Mouse (Mus musculus) kidney, adult 18-20 months (tissue): Measurements from ENCODE around the gene Gm11937.
"Not testable (repeated sequence)": the region's sequence is repeated elsewhere in the genome, so short reads cannot be mapped to it uniquely, and the experiment has no call there.

Source experiments
- DNase-seq: peaks from one replicate; pipeline ENCODE4 v3.0.0; 2021

Gene Gm11937

DNA sequence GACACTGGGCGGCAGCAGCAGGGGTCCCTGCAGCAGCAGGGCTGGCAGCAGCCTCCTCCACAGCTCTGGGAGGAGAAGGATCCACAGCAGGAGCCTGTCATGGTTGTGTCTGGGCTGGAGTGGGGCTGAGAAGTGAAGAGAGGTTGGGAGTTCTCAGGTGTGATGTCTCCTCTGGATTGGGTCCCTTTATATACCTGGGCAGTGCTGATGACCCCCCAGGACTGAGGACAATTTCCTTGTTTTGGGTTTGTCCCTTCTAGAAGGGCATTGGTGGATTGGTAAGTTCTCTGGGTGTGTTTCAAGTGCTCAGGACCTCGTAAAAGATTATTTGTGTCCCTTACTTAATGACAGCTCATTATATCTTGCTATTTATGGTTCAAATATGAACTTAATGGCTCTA, at the start of gene Gm11937:
Gene Gm11937, minus strand, starts transcription at position 101 of the 400 bp plus-strand sequence.
- not testable (repeated sequence) for DNase-seq

DNA sequence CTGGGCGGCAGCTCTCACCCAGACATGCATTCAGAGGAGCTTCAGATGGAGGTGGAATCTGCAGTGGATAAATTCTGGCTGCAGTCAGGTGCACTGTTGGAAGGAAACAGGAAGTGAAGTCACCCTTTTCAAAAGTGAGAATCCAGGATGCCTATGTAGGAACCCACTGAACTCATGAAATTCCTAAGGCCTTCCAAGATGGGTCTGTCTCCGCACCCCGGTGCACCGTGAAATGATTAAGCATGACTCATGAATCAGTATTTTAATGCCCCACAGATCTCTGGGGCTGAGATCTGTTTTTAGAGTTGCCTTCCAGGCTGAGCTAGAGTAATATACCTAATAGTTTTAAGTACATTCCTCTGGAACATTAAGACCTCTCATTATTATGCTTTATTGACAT, 49.3 kb upstream of the Gm11937 start:
- DNase-seq, result no peak

DNA sequence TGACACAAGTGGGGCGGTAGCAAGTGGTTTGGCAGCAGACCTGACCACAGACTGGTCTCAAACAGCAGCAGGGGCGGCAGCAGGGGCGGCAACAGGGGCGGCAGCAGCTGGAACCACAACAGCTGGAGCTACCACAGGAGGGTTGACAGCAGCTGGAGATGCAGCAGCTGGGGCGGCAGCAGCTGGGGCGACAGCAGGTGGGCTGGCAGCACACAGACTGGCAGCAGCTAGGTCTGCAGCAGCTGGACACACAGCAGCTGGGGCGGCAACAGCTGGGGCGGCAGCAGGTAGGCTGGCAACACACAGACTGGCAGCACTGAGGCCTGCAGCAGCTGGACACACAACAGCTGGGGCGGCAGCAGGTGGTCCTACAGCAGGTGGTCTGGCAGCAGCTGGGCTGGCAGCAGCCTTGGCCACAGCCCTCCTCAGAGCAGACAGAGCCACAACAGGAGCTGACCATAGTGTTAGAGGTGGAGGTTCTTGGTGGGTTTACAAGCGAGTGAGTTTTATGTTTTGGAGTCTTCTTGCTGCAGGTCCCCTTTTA, 48.5 kb upstream of the Gm11937 start, which contains the start of gene Gm11563:
Gene Gm11563, minus strand, starts transcription at position 494 of the 544 bp plus-strand sequence.
- DNase-seq, result not testable (repeated sequence)

- DNase-seq, result no peak
Observed at GRCm38 (mm10) chr11:99657051-99657450, 47.1 kb upstream of the Gm11937 start.

GRCm38 (mm10) chr11:99650136-99650535, 40.1 kb upstream of the Gm11937 start, which contains the start of gene Gm11555:
Gene Gm11555 (minus strand): TSS chr11:99650236.
- DNase-seq, result no peak

DNA sequence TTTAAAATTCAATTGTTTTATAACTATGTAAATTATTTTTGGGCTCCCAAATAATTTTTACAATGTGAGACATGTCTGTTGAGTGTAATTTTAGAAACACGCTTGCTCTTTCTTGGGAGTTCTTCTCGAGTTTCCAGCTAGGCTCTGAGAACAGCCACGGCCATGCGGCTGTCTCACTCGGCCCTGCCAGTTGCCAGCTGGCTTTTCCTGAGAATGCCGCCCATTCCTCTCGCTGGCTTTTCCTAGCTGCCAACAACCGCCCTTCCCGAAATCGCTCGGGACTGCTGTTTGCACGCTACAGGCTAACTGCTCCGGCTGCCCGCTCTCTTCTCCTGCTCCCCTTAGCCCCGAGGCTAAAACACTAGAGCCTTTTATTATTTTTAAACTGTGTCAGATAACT, 36.5 kb upstream of the Gm11937 start:
- DNase-seq, result no peak

GRCm38 (mm10) chr11:99644351-99644750, 34.4 kb upstream of the Gm11937 start:
- no peak for DNase-seq

DNA sequence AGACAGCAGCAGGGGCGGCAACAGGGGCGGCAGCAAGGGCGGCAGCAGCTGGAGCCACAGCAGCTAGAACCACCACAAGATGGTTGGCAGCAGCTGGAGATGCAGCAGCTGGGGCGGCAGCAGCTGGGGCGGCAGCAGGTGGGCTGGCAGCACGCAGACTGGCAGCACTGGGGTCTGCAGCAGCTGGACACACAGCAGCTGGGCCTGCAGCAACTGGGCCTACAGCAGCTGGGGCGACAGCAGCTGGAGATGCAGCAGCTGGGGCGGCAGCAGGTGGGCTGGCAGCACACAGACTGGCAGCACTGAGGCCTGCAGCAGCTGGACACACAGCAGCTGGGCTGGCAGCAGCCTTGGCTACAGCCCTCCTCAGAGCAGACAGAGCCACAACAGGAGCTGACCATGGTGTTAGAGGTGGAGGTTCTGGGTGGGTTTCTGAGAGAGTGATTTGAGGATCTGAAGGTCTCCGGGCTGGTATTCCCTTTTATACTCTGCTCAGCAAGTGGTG, 33.7 kb upstream of the Gm11937 start, which contains the start of gene Krtap4-7:
Gene Krtap4-7, minus strand, starts transcription at position 455 of the 505 bp plus-strand sequence.
- DNase-seq, result not testable (repeated sequence)

DNA sequence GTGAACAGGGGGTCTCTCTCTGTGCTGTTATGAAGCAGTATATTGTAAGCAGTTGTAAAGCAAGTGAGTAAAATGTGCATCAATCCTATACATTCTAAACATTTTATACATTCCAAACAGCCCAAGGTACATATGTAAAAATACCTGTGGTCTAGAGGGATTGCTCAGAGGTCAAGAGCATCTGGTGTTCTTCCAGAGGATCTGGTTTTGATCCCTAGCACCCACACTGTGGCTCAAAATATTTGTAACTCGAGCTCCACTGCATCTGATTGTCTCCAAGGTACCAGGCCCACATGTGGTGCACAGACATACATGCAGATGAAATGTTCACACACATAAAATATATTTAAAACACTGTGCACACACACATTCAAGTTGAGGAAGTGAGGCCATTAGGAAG, 30.9 kb upstream of the Gm11937 start:
- DNase-seq, result no peak

DNA sequence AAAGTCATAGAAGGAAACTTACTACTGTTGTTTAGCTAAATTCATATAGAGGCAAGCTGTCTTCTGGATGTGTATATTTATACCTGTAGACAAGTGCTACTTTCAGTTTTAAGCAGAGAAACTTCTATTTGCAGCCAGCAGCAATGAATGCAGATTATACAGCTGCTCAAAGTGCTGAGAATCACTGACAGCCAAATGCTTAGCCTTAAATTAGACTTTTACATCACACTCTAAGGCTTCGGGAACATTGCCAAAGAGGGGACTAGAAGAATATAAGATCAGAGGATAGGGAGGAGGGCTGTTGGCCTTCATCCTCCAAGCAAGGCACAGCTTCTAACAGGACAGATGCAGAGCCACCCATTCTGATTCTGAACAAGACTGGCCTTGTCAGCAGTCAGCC, 27.1 kb upstream of the Gm11937 start:
- DNase-seq, result no peak

DNA sequence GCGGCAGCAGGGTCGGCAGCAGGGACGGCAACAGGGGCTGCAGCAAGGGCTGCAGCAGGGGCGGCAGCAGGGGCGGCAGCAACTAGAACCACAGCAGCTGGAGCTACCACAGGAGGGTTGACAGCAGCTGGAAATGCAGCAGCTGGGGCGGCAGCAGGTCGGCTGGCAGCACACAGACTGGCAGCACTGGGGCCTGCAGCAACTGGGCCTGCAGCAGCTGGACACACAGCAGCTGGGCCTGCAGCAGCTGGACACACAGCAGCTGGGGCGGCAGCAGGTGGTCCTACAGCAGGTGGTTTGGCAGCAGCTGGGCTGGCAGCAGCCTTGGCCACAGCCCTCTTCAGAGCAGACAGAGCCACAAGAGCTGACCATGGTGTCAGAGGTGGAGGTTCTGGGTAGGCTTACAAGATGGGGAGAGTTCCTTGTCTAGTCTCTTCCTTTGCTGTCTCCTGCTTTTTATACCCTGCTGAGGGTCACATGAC, 24.7 kb upstream of the Gm11937 start, which contains the start of gene Krtap4-2:
Gene Krtap4-2, minus strand, starts transcription at position 432 of the 482 bp plus-strand sequence.
- DNase-seq, result no peak

DNA sequence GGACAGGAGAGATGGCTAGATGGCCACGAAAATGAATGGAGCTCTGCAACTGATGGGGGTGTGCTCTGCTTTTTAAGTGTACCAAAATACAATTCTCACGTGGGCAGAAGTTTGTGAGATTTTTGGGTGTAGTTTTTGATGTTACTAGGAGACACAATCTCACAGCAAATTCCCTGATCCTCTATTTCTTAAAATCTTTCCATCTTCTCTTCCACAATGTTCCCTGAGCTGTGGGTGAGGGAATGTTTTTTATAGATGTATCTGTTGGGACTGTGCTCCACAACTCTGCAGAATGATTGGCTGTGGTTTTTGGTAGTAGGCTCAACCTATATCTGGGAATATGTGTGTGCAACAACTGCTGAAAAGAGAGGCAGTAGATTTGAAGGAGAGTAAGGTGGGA, 23.3 kb upstream of the Gm11937 start:
- DNase-seq, result no peak

DNA sequence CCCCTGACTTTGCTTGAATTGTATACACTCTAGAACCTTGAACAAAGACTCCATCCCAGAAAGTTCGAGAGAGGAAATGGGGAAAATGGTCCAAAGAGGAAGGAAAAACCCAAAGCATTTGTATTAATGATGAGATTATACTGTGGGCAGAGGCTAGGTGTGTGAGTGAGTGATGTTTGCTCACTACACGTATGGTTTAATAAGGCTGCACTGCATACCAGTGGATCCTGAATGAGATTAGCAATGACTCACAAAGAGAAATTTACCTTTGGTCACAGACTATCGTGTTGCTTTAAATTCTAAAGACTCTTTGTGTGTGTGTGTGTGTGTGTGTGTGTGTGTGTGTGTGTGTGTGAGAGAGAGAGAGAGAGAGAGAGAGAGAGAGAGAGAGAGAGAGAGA, 20.9 kb upstream of the Gm11937 start:
- no peak for DNase-seq

GRCm38 (mm10) chr11:99628138-99628537, 18.1 kb upstream of the Gm11937 start, which contains the start of gene Krtap4-1:
Gene Krtap4-1 (minus strand): TSS chr11:99628238.
- no peak for DNase-seq

GRCm38 (mm10) chr11:99620335-99620734, 10.3 kb upstream of the Gm11937 start, which contains the start of gene Gm11562:
Gene Gm11562 (minus strand): TSS chr11:99620435.
- no peak for DNase-seq

DNA sequence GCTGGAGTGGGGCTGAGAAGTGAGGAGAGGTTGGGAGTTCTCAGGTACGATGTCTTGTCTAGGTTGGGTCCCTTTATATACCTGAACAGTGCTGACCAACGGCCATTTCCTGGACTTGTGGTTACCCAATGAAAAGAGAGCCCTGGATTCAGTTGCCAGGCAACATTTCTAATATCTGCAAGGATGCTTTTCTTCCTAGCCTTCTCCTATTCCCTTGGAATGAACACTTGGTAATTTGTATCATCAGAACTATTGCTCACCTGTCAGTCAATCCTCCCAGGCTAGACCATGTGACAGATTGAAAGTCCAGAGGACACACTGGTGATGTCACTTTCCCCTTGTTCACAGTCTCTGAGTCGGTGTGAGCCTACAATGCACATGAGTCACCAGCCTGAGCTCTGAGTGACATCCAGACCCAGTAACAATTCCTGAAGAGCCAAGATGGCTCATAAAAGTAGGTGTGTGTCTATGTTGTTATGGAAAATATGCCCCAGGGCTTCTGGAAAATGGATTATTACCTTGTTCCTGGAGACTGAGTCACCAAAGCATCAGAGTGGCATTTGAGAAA, 4.9 kb upstream of the Gm11937 start, which contains the start of gene Krtap2-4:
Gene Krtap2-4, minus strand, starts transcription at position 51 of the 568 bp plus-strand sequence.
- DNase-seq, result no peak

DNA sequence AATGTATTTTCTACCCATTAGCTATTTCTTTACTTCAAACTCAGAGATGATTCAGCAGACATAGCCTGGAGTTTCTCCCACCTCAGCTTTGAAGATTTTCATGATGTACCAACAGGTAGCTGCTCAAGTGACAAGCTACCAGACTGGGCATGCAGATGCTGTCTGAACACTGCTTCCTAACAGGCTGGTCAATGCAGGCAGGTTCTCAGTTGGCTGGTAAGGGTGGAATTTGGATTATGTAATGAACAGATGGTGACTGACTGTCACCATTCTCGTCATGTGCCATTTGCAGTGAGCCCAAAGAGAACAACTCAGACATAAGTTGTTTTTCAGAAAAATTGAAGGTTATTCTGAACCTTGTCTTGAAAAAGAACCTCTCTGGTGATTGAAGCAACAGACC, 863 bp downstream of the Gm11937 start:
- no peak for DNase-seq

DNA sequence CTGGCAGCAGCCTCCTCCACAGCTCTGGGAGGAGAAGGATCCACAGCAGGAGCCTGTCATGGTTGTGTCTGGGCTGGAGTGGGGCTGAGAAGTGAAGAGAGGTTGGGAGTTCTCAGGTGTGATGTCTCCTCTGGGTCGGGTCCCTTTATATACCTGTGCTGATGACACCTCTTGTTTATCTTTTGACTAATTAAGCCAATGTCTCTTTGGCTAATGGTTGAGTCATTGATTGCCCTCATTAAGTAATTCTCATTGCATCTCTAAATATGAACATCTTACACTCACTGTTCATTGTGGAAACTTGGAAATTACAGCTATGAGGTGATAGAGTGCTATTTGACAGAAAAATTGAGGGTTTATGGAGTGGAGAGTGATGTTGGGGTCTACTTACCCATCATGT, 6.8 kb downstream of the Gm11937 start, which contains the start of gene Gm11938:
Gene Gm11938, minus strand, starts transcription at position 101 of the 400 bp plus-strand sequence.
- DNase-seq, result not testable (repeated sequence)

- not testable (repeated sequence) for DNase-seq
Observed at GRCm38 (mm10) chr11:99597742-99598141, 12.2 kb downstream of the Gm11937 start, which contains the start of gene Krtap9-3. Gene Krtap9-3 (minus strand): TSS chr11:99598105.

- DNase-seq, result no peak
Observed at GRCm38 (mm10) chr11:99590981-99591380, 19.0 kb downstream of the Gm11937 start, which contains the start of gene Krtap1-3. Gene Krtap1-3 (minus strand): TSS chr11:99591339.

GRCm38 (mm10) chr11:99585096-99585495, 24.9 kb downstream of the Gm11937 start:
- no peak for DNase-seq

- no peak for DNase-seq
Observed at GRCm38 (mm10) chr11:99583245-99583704, 26.7 kb downstream of the Gm11937 start, which contains the start of gene Krtap1-4. Gene Krtap1-4 (minus strand): TSS chr11:99583654.

DNA sequence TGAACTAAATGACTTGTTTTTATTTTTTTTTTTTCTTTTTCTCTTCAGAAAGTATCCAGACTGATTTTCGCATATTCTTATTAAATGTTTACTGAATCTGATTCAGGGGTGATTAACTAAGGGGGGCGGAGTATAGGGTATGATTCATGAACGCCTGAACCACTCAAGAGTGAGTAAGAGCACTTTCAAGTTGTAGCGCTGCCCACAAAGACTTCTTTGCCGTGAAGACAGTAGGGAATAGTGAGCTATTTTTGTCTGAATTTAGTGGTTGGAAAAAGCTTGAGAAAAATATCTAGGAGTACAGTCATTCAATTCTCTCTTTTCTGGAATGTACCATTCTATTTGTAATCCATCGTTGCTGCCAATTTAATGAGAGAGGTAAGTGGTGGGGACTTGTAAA, 28.4 kb downstream of the Gm11937 start:
- DNase-seq, result no peak
